Mouse (Mus musculus) B cell, adult 62 days (primary cell): ENCODE data around the gene Ube2d2b. TPM values are rescaled to one million over a fixed set of nuclear protein-coding genes. Genes with fewer than 3 reads are reported as not detected.

ENCODE experiments used
- total RNA-seq: library from RNA; stranded (reverse); gene quantifications from 4 replicates; pipeline ENCODE4 v1.2.4, GENCODE M21; 2023

The Ube2d2b gene
- total RNA-seq: not detected in 4 replicates

DNA sequence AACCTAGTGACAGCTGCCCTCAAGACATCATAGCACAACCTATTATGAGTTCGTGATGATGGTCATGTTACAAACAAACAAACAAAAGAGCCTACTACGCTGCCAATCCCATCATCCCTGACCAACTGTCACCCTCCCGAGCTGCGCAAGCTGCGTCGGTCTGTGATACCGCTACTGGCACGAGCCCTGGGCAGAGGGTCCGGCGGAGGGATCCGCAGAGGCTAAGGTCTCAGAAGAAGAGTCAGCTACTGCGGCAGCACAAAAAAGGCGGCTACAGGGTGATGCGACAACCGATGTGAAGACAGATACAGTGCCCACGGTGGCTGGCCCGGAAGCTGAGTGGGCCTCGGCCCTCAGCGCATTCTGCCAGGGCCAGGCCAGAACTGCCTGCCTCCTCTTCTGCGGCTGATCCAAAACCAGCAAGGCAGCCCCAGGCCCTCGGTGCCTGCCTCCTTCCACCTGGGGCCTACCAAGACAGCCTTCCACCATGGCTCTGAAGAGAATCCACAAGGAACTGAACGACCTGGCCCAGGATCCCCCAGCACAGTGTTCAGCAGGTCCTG is at the start of gene Ube2d2b:
Gene Ube2d2b, plus strand, starts transcription at position 102 of the 563 bp plus-strand sequence.

GRCm38 (mm10) chr5:107874561-107875260 is 44.8 kb downstream of the Ube2d2b start, which contains the start of gene Evi5:
Evi5 (minus strand) TSS chr5:107875107.

Other genes starting within 250 kb of the Ube2d2b start
- 20.6 to 28.2 TPM (median 21.7 TPM) in 4 replicates for gene Rpap2, start 232.7 kb upstream of the Ube2d2b start, total RNA-seq
- 11.9 to 16.4 TPM (median 12.2 TPM) in 4 replicates for gene Glmn, start 232.2 kb upstream of the Ube2d2b start, total RNA-seq
- gene Gfi1, start 104.1 kb upstream of the Ube2d2b start, total RNA-seq: 44.8 to 56.0 TPM (median 50.8 TPM) in 4 replicates
- gene Evi5, start 45.0 kb downstream of the Ube2d2b start, total RNA-seq: 14.8 to 23.7 TPM (median 19.2 TPM) in 4 replicates
- gene Rpl5, start 70.4 kb downstream of the Ube2d2b start, total RNA-seq: 147 to 158 TPM (median 150 TPM) in 4 replicates
- gene Fam69a, start 157.0 kb downstream of the Ube2d2b start, total RNA-seq: 54.2 to 66.2 TPM (median 58.0 TPM) in 4 replicates
- 86.3 to 97.3 TPM (median 93.8 TPM) in 4 replicates for gene Mtf2, start 235.6 kb downstream of the Ube2d2b start, total RNA-seq